Mouse (Mus musculus): ENCODE results near the gene Pif1. TPM values are rescaled to one million over a fixed set of nuclear protein-coding genes. Genes with fewer than 3 reads are reported as not detected.

Gene Pif1
- polyA plus RNA-seq, 1 experiment from 2014 or later = 10.2 TPM

- H3K4me3 ChIP-seq (replicated peaks; ENCODE audit: low read length) = no peak overlapping the region
- ATAC-seq = no peak
- H3K4me2 ChIP-seq (ENCODE audit: low read length) = no peak overlapping the region
- 86% methylated on average over 11 of the region's 11 CpGs for WGBS
- no peaks in the 10 kb centered on the region for H3K9me3 ChIP-seq (ENCODE audit: control insufficient read depth, low read length)
- H3K36me3 ChIP-seq (ENCODE audit: control insufficient read depth, insufficient read depth) = no peaks in the 10 kb centered on the region
- H3K27me3 ChIP-seq (replicated peaks; ENCODE audit: control insufficient read depth, insufficient read depth, low read length) = no peaks in the 10 kb centered on the region
- no peak overlapping the region for H3K27ac ChIP-seq (ENCODE audit: low read length)
- H3K4me1 ChIP-seq (replicated peaks; ENCODE audit: control insufficient read depth, insufficient read depth, low read length) = peaks cover 9% of the 10 kb centered on the region
- no peak overlapping the region for H3K9ac ChIP-seq (replicated peaks; ENCODE audit: low read depth, low read length)
Observed at GRCm38 (mm10) chr9:65574513-65575392, 12.2 kb upstream of the Pif1 start.

- 71% methylated on average over 8 of the region's 8 CpGs for WGBS
- Histone ChIP-seq H3K9me3 (ENCODE audit: control insufficient read depth, low read length) (no peaks in the 10 kb centered on the region), H3K27me3 (replicated peaks; ENCODE audit: control insufficient read depth, insufficient read depth, low read length) (no peaks in the 10 kb centered on the region), H3K36me3 (ENCODE audit: control insufficient read depth, insufficient read depth) (no peaks in the 10 kb centered on the region), H3K27ac (ENCODE audit: low read length) (no peak overlapping the region), H3K4me2 (ENCODE audit: low read length) (no peak overlapping the region), H3K9ac (replicated peaks; ENCODE audit: low read depth, low read length) (no peak overlapping the region), H3K4me3 (replicated peaks; ENCODE audit: low read length) (no peak overlapping the region), H3K4me1 (replicated peaks; ENCODE audit: control insufficient read depth, insufficient read depth, low read length) (peaks cover 10% of the 10 kb centered on the region)
- ATAC-seq = no peak
Observed at GRCm38 (mm10) chr9:65575393-65576196, 11.4 kb upstream of the Pif1 start.

GRCm38 (mm10) chr9:65576861-65577510, 10.0 kb upstream of the Pif1 start:
- Histone ChIP-seq H3K36me3 (ENCODE audit: control insufficient read depth, insufficient read depth) (no peaks in the 10 kb centered on the region), H3K4me2 (ENCODE audit: low read length) (no peak overlapping the region), H3K9me3 (ENCODE audit: control insufficient read depth, low read length) (no peaks in the 10 kb centered on the region), H3K4me1 (replicated peaks; ENCODE audit: control insufficient read depth, insufficient read depth, low read length) (peaks cover 15% of the 10 kb centered on the region), H3K4me3 (replicated peaks; ENCODE audit: low read length) (no peak overlapping the region), H3K9ac (replicated peaks; ENCODE audit: low read depth, low read length) (no peak overlapping the region), H3K27me3 (replicated peaks; ENCODE audit: control insufficient read depth, insufficient read depth, low read length) (no peaks in the 10 kb centered on the region), H3K27ac (ENCODE audit: low read length) (no peak overlapping the region)
- 31% methylated on average over 7 of the region's 7 CpGs for WGBS
- ATAC-seq = no peak

GRCm38 (mm10) chr9:65577511-65578196, 9.3 kb upstream of the Pif1 start:
- Histone ChIP-seq H3K27ac (ENCODE audit: low read length) (no peak overlapping the region), H3K4me3 (replicated peaks; ENCODE audit: low read length) (no peak overlapping the region), H3K4me2 (ENCODE audit: low read length) (no peak overlapping the region), H3K36me3 (ENCODE audit: control insufficient read depth, insufficient read depth) (no peaks in the 10 kb centered on the region), H3K9me3 (ENCODE audit: control insufficient read depth, low read length) (no peaks in the 10 kb centered on the region), H3K9ac (replicated peaks; ENCODE audit: low read depth, low read length) (no peak overlapping the region), H3K4me1 (replicated peaks; ENCODE audit: control insufficient read depth, insufficient read depth, low read length) (peaks cover 15% of the 10 kb centered on the region), H3K27me3 (replicated peaks; ENCODE audit: control insufficient read depth, insufficient read depth, low read length) (no peaks in the 10 kb centered on the region)
- ATAC-seq = no peak
- 89% methylated on average over 4 of the region's 4 CpGs for WGBS

- no peak for ATAC-seq
Observed at GRCm38 (mm10) chr9:65578801-65579249, 8.1 kb upstream of the Pif1 start.

GRCm38 (mm10) chr9:65579781-65580371, 7.1 kb upstream of the Pif1 start, which contains the start of gene Plekho2:
TSS of gene Plekho2 (minus strand) at chr9:65580040.
- H3K4me3 ChIP-seq (replicated peaks; ENCODE audit: low read length) = peak within 1 kb of the TSS; percentile 63
- no peaks in the 10 kb centered on the region for H3K27me3 ChIP-seq (replicated peaks; ENCODE audit: control insufficient read depth, insufficient read depth, low read length)
- WGBS = under 1% methylated on average over 42 of the region's 45 CpGs
- H3K27ac ChIP-seq (ENCODE audit: low read length) = no peak within 1 kb of the TSS
- H3K9me3 ChIP-seq (ENCODE audit: control insufficient read depth, low read length) = no peaks in the 10 kb centered on the region
- peaks cover 15% of the 10 kb centered on the region for H3K4me1 ChIP-seq (replicated peaks; ENCODE audit: control insufficient read depth, insufficient read depth, low read length)
- peak within 1 kb of the TSS; percentile 67 for H3K4me2 ChIP-seq (ENCODE audit: low read length)
- no peaks in the 10 kb centered on the region for H3K36me3 ChIP-seq (ENCODE audit: control insufficient read depth, insufficient read depth)
- peak within 1 kb of the TSS; percentile 64 for H3K9ac ChIP-seq (replicated peaks; ENCODE audit: low read depth, low read length)
- ATAC-seq = peak; percentile 95

More at GRCm38 (mm10) chr9:65578801-65579249, 8.1 kb upstream of the Pif1 start:
- no peak overlapping the region for H3K27ac ChIP-seq (ENCODE audit: low read length)
- H3K4me2 ChIP-seq (ENCODE audit: low read length) = no peak overlapping the region
- H3K4me3 ChIP-seq (replicated peaks; ENCODE audit: low read length) = peak overlapping the region; percentile 63; the same call in 1 of the 2 replicates
- H3K9me3 ChIP-seq (ENCODE audit: control insufficient read depth, low read length) = no peaks in the 10 kb centered on the region
- peaks cover 15% of the 10 kb centered on the region for H3K4me1 ChIP-seq (replicated peaks; ENCODE audit: control insufficient read depth, insufficient read depth, low read length)
- H3K36me3 ChIP-seq (ENCODE audit: control insufficient read depth, insufficient read depth) = no peaks in the 10 kb centered on the region
- 68% methylated on average over 9 of the region's 9 CpGs for WGBS
- no peak overlapping the region for H3K9ac ChIP-seq (replicated peaks; ENCODE audit: low read depth, low read length)
- no peaks in the 10 kb centered on the region for H3K27me3 ChIP-seq (replicated peaks; ENCODE audit: control insufficient read depth, insufficient read depth, low read length)

GRCm38 (mm10) chr9:65580401-65581256, 6.3 kb upstream of the Pif1 start:
- peak overlapping the region; percentile 57 for H3K9ac ChIP-seq (replicated peaks; ENCODE audit: low read depth, low read length)
- no peaks in the 10 kb centered on the region for H3K36me3 ChIP-seq (ENCODE audit: control insufficient read depth, insufficient read depth)
- peak overlapping the region; percentile 63 for H3K4me3 ChIP-seq (replicated peaks; ENCODE audit: low read length)
- WGBS = 6% methylated on average over 23 of the region's 29 CpGs
- peaks cover 13% of the 10 kb centered on the region for H3K4me1 ChIP-seq (replicated peaks; ENCODE audit: control insufficient read depth, insufficient read depth, low read length)
- H3K9me3 ChIP-seq (ENCODE audit: control insufficient read depth, low read length) = no peaks in the 10 kb centered on the region
- H3K27me3 ChIP-seq (replicated peaks; ENCODE audit: control insufficient read depth, insufficient read depth, low read length) = no peaks in the 10 kb centered on the region
- peak overlapping the region; percentile 67 for H3K4me2 ChIP-seq (ENCODE audit: low read length)
- ATAC-seq = peak; percentile 69
- no peak overlapping the region for H3K27ac ChIP-seq (ENCODE audit: low read length)

- H3K9ac ChIP-seq (replicated peaks; ENCODE audit: low read depth, low read length) = no peak overlapping the region
- no peak overlapping the region for H3K4me2 ChIP-seq (ENCODE audit: low read length)
- no peak for ATAC-seq
- H3K27me3 ChIP-seq (replicated peaks; ENCODE audit: control insufficient read depth, insufficient read depth, low read length) = no peaks in the 10 kb centered on the region
- no peaks in the 10 kb centered on the region for H3K9me3 ChIP-seq (ENCODE audit: control insufficient read depth, low read length)
- 32% methylated on average over 8 of the region's 8 CpGs for WGBS
- H3K4me3 ChIP-seq (replicated peaks; ENCODE audit: low read length) = no peak overlapping the region
- no peaks in the 10 kb centered on the region for H3K36me3 ChIP-seq (ENCODE audit: control insufficient read depth, insufficient read depth)
- peaks cover 20% of the 10 kb centered on the region for H3K4me1 ChIP-seq (replicated peaks; ENCODE audit: control insufficient read depth, insufficient read depth, low read length)
- no peak overlapping the region for H3K27ac ChIP-seq (ENCODE audit: low read length)
Observed at GRCm38 (mm10) chr9:65583045-65583444, 3.9 kb upstream of the Pif1 start.

Measured in forebrain, embryonic 16.5 days (tissue).